Mouse (Mus musculus) ES-Bruce4 (cell line): ENCODE measurements around the gene Galm. TPM values are rescaled to one million over a fixed set of nuclear protein-coding genes. Genes with fewer than 3 reads are reported as not detected.

Experiments
- H3K27ac ChIP-seq: 2 replicates; pipeline ENCODE4 v1.5.1; 2012; ENCODE audit warnings: low read length, inconsistent platforms; ENCODE audit not compliant: insufficient read depth
- H3K27me3 ChIP-seq: 2 replicates; pipeline ENCODE4 v1.6.1; 2012; ENCODE audit warnings: mild to moderate bottlenecking, low read length, inconsistent platforms; ENCODE audit not compliant: control insufficient read depth, poor library complexity, insufficient read depth, severe bottlenecking
- H3K36me3 ChIP-seq: 2 replicates; pipeline ENCODE4 v1.6.1; 2012; ENCODE audit warnings: inconsistent platforms, mild to moderate bottlenecking, low read length, moderate library complexity; ENCODE audit not compliant: control insufficient read depth, poor library complexity, insufficient read depth, severe bottlenecking
- H3K4me1 ChIP-seq: one replicate; pipeline ENCODE4 v1.8.1; 2011; ENCODE audit warnings: low read length; ENCODE audit not compliant: control insufficient read depth, insufficient read depth
- H3K4me3 ChIP-seq: 2 replicates; pipeline ENCODE4 v1.5.1; 2011; ENCODE audit warnings: low read depth, mild to moderate bottlenecking, low read length
- H3K9ac ChIP-seq: 2 replicates; pipeline ENCODE4 v1.6.1; 2012; ENCODE audit warnings: low read depth, mild to moderate bottlenecking, inconsistent platforms; ENCODE audit not compliant: poor library complexity, severe bottlenecking
- H3K9me3 ChIP-seq: replicated peaks from 2 replicates; pipeline ENCODE4 v1.6.1; 2012; ENCODE audit warnings: mild to moderate bottlenecking, low read length, inconsistent platforms; ENCODE audit not compliant: control insufficient read depth, poor library complexity, insufficient read depth, severe bottlenecking
- CTCF ChIP-seq: IDR thresholded peaks from one replicate; pipeline ENCODE4 v1.8.1; 2011; ENCODE audit warnings: low read depth, low read length
- EP300 ChIP-seq: IDR thresholded peaks from 2 replicates; pipeline ENCODE4 v1.6.1; 2011; ENCODE audit warnings: low read depth, low read length; ENCODE audit not compliant: insufficient read depth
- POLR2A ChIP-seq: IDR thresholded peaks from one replicate; pipeline ENCODE4 v1.8.1; 2011; ENCODE audit warnings: low read length; ENCODE audit not compliant: insufficient read depth
- polyA plus RNA-seq: library from polyadenylated mRNA; stranded (reverse); fragments of >200 nt; gene quantifications from 2 replicates; pipeline ENCODE4 v1.2.4, GENCODE M21; 2011; ENCODE audit warnings: low read depth; ENCODE audit not compliant: missing spikeins, insufficient read depth, insufficient read length

Galm gene
- polyA plus RNA-seq, 1 experiment = 15.1 TPM

- Histone ChIP-seq H3K27ac (no peak overlapping the region), H3K4me3 (no peak overlapping the region), H3K9me3 (no peaks in the 10 kb centered on the region), H3K9ac (no peak overlapping the region), H3K36me3 (no peaks in the 10 kb centered on the region), H3K27me3 (no peaks in the 10 kb centered on the region), H3K4me1 (no peaks in the 10 kb centered on the region)
- TF ChIP-seq POLR2A (no peak), EP300 (no peak), CTCF (no peak)
Observed at GRCm38 (mm10) chr17:80145210-80145609, 17.9 kb downstream of the Galm start.

DNA sequence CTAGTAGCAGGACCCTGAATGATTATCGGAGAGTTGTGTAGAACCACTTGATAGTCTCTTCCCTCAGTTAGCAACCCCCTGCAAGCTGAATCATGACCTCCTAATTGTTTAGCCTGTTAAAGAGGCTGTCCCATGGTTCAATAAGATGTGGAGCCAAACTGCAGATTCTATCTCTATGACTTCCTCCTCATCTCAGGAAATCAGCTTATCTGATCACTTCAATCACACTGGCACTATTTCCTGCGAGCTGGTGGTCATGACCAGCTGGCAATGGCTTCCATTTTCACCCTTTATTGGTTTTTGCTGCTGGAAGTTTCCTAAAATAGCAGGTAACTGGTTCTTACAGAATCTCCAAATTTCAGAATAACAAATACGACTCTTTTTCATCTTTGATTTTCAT lies 18.5 kb downstream of the Galm start:
- H3K27me3 ChIP-seq = no peaks in the 10 kb centered on the region
- no peaks in the 10 kb centered on the region for H3K36me3 ChIP-seq
- H3K4me1 ChIP-seq = no peaks in the 10 kb centered on the region
- H3K9ac ChIP-seq = no peak overlapping the region
- no peak for TF ChIP-seq CTCF
- no peak for TF ChIP-seq POLR2A
- TF ChIP-seq EP300 = no peak
- no peak overlapping the region for H3K27ac ChIP-seq
- no peak overlapping the region for H3K4me3 ChIP-seq
- H3K9me3 ChIP-seq = no peaks in the 10 kb centered on the region

- no peak for TF ChIP-seq EP300
- TF ChIP-seq POLR2A = no peak
- TF ChIP-seq CTCF = no peak
- Histone ChIP-seq H3K4me1 (no peaks in the 10 kb centered on the region), H3K27ac (no peak overlapping the region), H3K4me3 (no peak overlapping the region), H3K9me3 (no peaks in the 10 kb centered on the region), H3K27me3 (no peaks in the 10 kb centered on the region), H3K9ac (no peak overlapping the region), H3K36me3 (no peaks in the 10 kb centered on the region)
Observed at GRCm38 (mm10) chr17:80148053-80148994, 21.1 kb downstream of the Galm start.

DNA sequence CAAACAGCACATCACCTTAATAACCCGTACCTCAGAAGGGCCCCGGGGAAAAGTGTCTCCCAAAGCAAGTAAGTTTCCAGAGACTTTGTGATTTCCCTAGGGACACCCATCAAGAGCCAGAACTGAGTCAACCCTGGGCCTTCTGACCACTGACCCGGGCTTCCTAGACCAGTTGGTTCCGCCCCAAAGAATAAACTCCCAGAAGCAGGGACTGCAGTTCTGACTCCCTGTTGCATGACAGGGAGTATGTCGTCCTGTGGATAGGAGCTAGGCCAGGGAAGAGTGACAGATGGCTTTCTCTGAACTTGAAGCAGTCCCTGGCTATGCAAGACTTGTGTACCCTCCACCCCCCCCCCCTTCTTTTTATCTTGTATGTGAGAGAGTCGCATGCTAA lies 21.7 kb downstream of the Galm start:
- H3K9ac ChIP-seq = no peak overlapping the region
- H3K4me1 ChIP-seq = no peaks in the 10 kb centered on the region
- no peaks in the 10 kb centered on the region for H3K36me3 ChIP-seq
- H3K9me3 ChIP-seq = no peaks in the 10 kb centered on the region
- no peak overlapping the region for H3K4me3 ChIP-seq
- H3K27ac ChIP-seq = no peak overlapping the region
- no peaks in the 10 kb centered on the region for H3K27me3 ChIP-seq
- no peak for TF ChIP-seq CTCF
- TF ChIP-seq EP300 = no peak
- no peak for TF ChIP-seq POLR2A

GRCm38 (mm10) chr17:80151353-80151752 lies 24.1 kb downstream of the Galm start:
- Histone ChIP-seq H3K27me3 (no peaks in the 10 kb centered on the region), H3K9ac (no peak overlapping the region), H3K4me3 (no peak overlapping the region), H3K27ac (no peak overlapping the region), H3K4me1 (no peaks in the 10 kb centered on the region), H3K36me3 (no peaks in the 10 kb centered on the region), H3K9me3 (no peaks in the 10 kb centered on the region)
- TF ChIP-seq CTCF (no peak), EP300 (peak; percentile 76; the same call in 1 of the 2 replicates), POLR2A (no peak)

GRCm38 (mm10) chr17:80152767-80153630 lies 25.7 kb downstream of the Galm start:
- TF ChIP-seq EP300 = no peak
- no peak for TF ChIP-seq CTCF
- TF ChIP-seq POLR2A = no peak
- Histone ChIP-seq H3K9ac (no peak overlapping the region), H3K27me3 (no peaks in the 10 kb centered on the region), H3K9me3 (no peaks in the 10 kb centered on the region), H3K4me1 (no peaks in the 10 kb centered on the region), H3K36me3 (no peaks in the 10 kb centered on the region), H3K4me3 (no peak overlapping the region), H3K27ac (no peak overlapping the region)
